Mouse (Mus musculus) erythroblast, embryonic 14.5 days (primary cell): ENCODE results near the gene Clip3.

ENCODE experiments used
- GATA1 ChIP-seq: IDR thresholded peaks from 2 replicates; pipeline ENCODE4 v1.6.1; 2012; ENCODE audit warnings: low read length, inconsistent platforms, mixed read lengths
- TAL1 ChIP-seq: IDR thresholded peaks from 3 replicates; pipeline ENCODE4 v1.6.1; 2012; ENCODE audit warnings: low read length, inconsistent platforms, mixed read lengths

DNA sequence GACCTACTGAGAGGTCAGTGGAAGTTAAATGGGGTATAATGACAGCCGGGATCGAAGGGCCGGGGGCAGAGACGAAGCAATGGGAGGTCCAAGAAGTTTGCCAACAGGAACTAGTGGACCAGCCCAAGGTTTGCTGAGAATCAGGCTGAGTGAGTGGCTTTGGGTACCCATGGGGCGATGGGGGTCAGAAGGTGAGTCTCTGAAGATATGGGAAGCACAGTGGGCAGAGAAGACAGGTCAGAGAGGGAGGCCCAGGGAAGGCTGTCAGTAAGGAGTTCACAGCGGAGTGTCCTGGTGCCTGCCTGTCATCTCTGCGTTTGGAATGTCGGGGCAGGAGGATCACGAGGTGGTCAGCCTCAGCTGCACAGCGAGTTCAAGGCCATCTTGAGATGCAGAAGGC lies 36.9 kb downstream of the Clip3 start:
- no peak for TF ChIP-seq TAL1
- no peak for TF ChIP-seq GATA1
